Mouse (Mus musculus) left cerebral cortex, postnatal 14 days (tissue): ENCODE measurements around the gene Ssb. TPM values are rescaled to one million over a fixed set of nuclear protein-coding genes. Genes with fewer than 3 reads are reported as not detected.

Source experiments
- DNase-seq, 2 experiments: peaks; one replicate each; pipeline ENCODE4 v3.0.0; 2021 to 2022; ENCODE audit warnings: low spot score in 2 of 2, mixed read lengths in 1 of 2
- intact Hi-C: fragments of 180-260 bp; cut with DNase I; formaldehyde crosslinking; loops from one replicate; pipeline ENCODE4 v1.15.1; 2025
- long read RNA-seq, 2 experiments: library from polyadenylated mRNA; stranded (forward); transcript quantifications; one replicate each; pipeline ENCODE4 v2.0.0; 2021
- total RNA-seq, 2 experiments: library from RNA; stranded (reverse); gene quantifications; 2 replicates each; pipeline ENCODE4 v1.2.3; 2021

Gene Ssb
- 100 to 1,000 TPM; 121 to 139 TPM for total RNA-seq
- long read RNA-seq, experiment 1, transcript Ssb-201 (12 exons, 2,001 nt) = major isoform, 137 of 153 reads
- long read RNA-seq, experiment 1, partial matches to known transcripts = 4 of 153 reads
- long read RNA-seq, experiment 1, other reads (novel, unspliced or antisense) = 10 of 153 reads
- long read RNA-seq, experiment 2, transcript Ssb-201 (12 exons, 2,001 nt) = major isoform, 79 of 106 reads
- long read RNA-seq, experiment 2, partial matches to known transcripts = 11 of 106 reads
- long read RNA-seq, experiment 2, other reads (novel, unspliced or antisense) = 13 of 106 reads

GRCm38 (mm10) chr2:69861485-69862091, at the start of gene Ssb:
TSS of gene Ssb (plus strand) at chr2:69861562.
- intact Hi-C loops = loop anchor here (5.0 kb wide), 2 partner anchors 39 to 59 kb away; partner anchors contain the start of gene Klhl23
- peak; percentile 93 to 95 for DNase-seq

GRCm38 (mm10) chr2:69816575-69816974, 44.8 kb upstream of the Ssb start:
- no peak for DNase-seq
- intact Hi-C loops = no loop called here

- intact Hi-C loops = no loop called here
- no peak for DNase-seq
These were observed 42.8 kb upstream of the Ssb start for GRCm38 (mm10) chr2:69818350-69819085.

- intact Hi-C loops = loop anchor here (5.0 kb wide), 1 partner anchor 42 kb away; the partner anchor contains the start of gene Ssb
- no peak for DNase-seq
These were observed 41.2 kb upstream of the Ssb start for GRCm38 (mm10) chr2:69820201-69820600.

GRCm38 (mm10) chr2:69821711-69822110, 39.7 kb upstream of the Ssb start, which contains the start of gene Klhl23:
TSS of gene Klhl23 (plus strand) at chr2:69821944.
- DNase-seq = no peak
- intact Hi-C loops = loop anchor here (5.0 kb wide), 1 partner anchor 41 kb away; the partner anchor contains the start of gene Ssb

- DNase-seq = peak in 1 of 2 experiments; percentile 56
- intact Hi-C loops = loop anchor here (5.0 kb wide), 1 partner anchor 40 kb away; the partner anchor contains the start of gene Ssb
These were observed 38.8 kb upstream of the Ssb start for GRCm38 (mm10) chr2:69822361-69823128.

GRCm38 (mm10) chr2:69823129-69823677, 38.2 kb upstream of the Ssb start:
- intact Hi-C loops = loop anchor here (5.0 kb wide), 1 partner anchor 39 kb away; the partner anchor contains the start of gene Ssb
- DNase-seq = peak in 1 of 2 experiments; percentile 46

GRCm38 (mm10) chr2:69825898-69826297, 35.5 kb upstream of the Ssb start:
- intact Hi-C loops = no loop called here
- DNase-seq = no peak

- DNase-seq = no peak
- intact Hi-C loops = no loop called here
These were observed 35.0 kb upstream of the Ssb start for GRCm38 (mm10) chr2:69826380-69826779.

GRCm38 (mm10) chr2:69828031-69828430, 33.3 kb upstream of the Ssb start:
- no peak for DNase-seq
- intact Hi-C loops = no loop called here

- intact Hi-C loops = no loop called here
- no peak for DNase-seq
These were observed 31.7 kb upstream of the Ssb start for GRCm38 (mm10) chr2:69829680-69830079.

GRCm38 (mm10) chr2:69830116-69830515, 31.2 kb upstream of the Ssb start:
- DNase-seq = no peak
- intact Hi-C loops = no loop called here

- intact Hi-C loops = no loop called here
- no peak for DNase-seq
These were observed 24.0 kb upstream of the Ssb start for GRCm38 (mm10) chr2:69837244-69837967.

GRCm38 (mm10) chr2:69837996-69838395, 23.4 kb upstream of the Ssb start:
- intact Hi-C loops = no loop called here

GRCm38 (mm10) chr2:69838707-69839106, 22.7 kb upstream of the Ssb start:
- DNase-seq = no peak
- intact Hi-C loops = no loop called here

More at GRCm38 (mm10) chr2:69837996-69838395, 23.4 kb upstream of the Ssb start:
- no peak for DNase-seq

GRCm38 (mm10) chr2:69840261-69840660, 21.1 kb upstream of the Ssb start:
- intact Hi-C loops = no loop called here
- DNase-seq = peak in 1 of 2 experiments; percentile 34

GRCm38 (mm10) chr2:69849215-69849614, 12.1 kb upstream of the Ssb start:
- DNase-seq = no peak
- intact Hi-C loops = no loop called here

- no peak for DNase-seq
- intact Hi-C loops = no loop called here
These were observed 9.8 kb upstream of the Ssb start for GRCm38 (mm10) chr2:69851427-69852058.
